Mouse (Mus musculus): ENCODE measurements around the gene Notch2. TPM values are rescaled to one million over a fixed set of nuclear protein-coding genes. Genes with fewer than 3 reads are reported as not detected.

Notch2 gene
- polyA plus RNA-seq, 1 experiment from 2014 or later, result 14.5 TPM

- WGBS, result 58% methylated on average over 3 of the region's 3 CpGs
- Histone ChIP-seq H3K9me3 (ENCODE audit: control insufficient read depth, low read length) (no peaks in the 10 kb centered on the region), H3K27ac (replicated peaks in 1 of 2; ENCODE audit: control insufficient read depth in 1 of 2, insufficient read depth in 1 of 2, low read depth in 2 of 2, low read length in 2 of 2) (peak overlapping the region in 1 of 2 experiments; percentile 59; a peak in 2 of 4 replicates), H3K4me1 (ENCODE audit: control insufficient read depth in 2 of 2, insufficient read depth in 2 of 2, low read length in 2 of 2) (peaks cover 29 to 50% of the 10 kb centered on the region in 2 experiments), H3K9ac (ENCODE audit: low read length) (no peak overlapping the region), H3K4me2 (ENCODE audit: low read length) (no peak overlapping the region), H3K27me3 (ENCODE audit: control insufficient read depth, insufficient read depth, low read length) (no peaks in the 10 kb centered on the region), H3K36me3 (ENCODE audit: control insufficient read depth, insufficient read depth, low read length) (peaks cover 17% of the 10 kb centered on the region), H3K4me3 (ENCODE audit: control insufficient read depth in 1 of 2, insufficient read depth in 1 of 2, low read depth in 1 of 2, low read length in 2 of 2) (no peak overlapping the region)
- no peak for ATAC-seq (ENCODE audit: insufficient number of reproducible peaks, insufficient read depth, low FRiP score, low read depth)
These were observed 54.1 kb downstream of the Notch2 start for GRCm38 (mm10) chr3:98067413-98067812.

GRCm38 (mm10) chr3:98067852-98068491 is 54.6 kb downstream of the Notch2 start:
- Histone ChIP-seq H3K4me2 (ENCODE audit: low read length) (no peak overlapping the region), H3K27me3 (ENCODE audit: control insufficient read depth, insufficient read depth, low read length) (no peaks in the 10 kb centered on the region), H3K27ac (replicated peaks in 1 of 2; ENCODE audit: control insufficient read depth in 1 of 2, insufficient read depth in 1 of 2, low read depth in 2 of 2, low read length in 2 of 2) (peak overlapping the region; percentile 56 to 59), H3K4me3 (ENCODE audit: control insufficient read depth in 1 of 2, insufficient read depth in 1 of 2, low read depth in 1 of 2, low read length in 2 of 2) (no peak overlapping the region), H3K9me3 (ENCODE audit: control insufficient read depth, low read length) (no peaks in the 10 kb centered on the region), H3K4me1 (ENCODE audit: control insufficient read depth in 2 of 2, insufficient read depth in 2 of 2, low read length in 2 of 2) (peaks cover 28 to 48% of the 10 kb centered on the region in 2 experiments), H3K36me3 (ENCODE audit: control insufficient read depth, insufficient read depth, low read length) (peaks cover 22% of the 10 kb centered on the region), H3K9ac (ENCODE audit: low read length) (no peak overlapping the region)
- WGBS, result 72% methylated on average over 12 of the region's 12 CpGs
- ATAC-seq (ENCODE audit: insufficient number of reproducible peaks, insufficient read depth, low FRiP score, low read depth), result no peak

- 56% methylated on average over 7 of the region's 7 CpGs for WGBS
- peaks cover 16 to 36% of the 10 kb centered on the region in 2 experiments for H3K4me1 ChIP-seq (ENCODE audit: control insufficient read depth in 2 of 2, insufficient read depth in 2 of 2, low read length in 2 of 2)
- H3K36me3 ChIP-seq (ENCODE audit: control insufficient read depth, insufficient read depth, low read length), result peaks cover 34% of the 10 kb centered on the region
- H3K9ac ChIP-seq (ENCODE audit: low read length), result no peak overlapping the region
- H3K9me3 ChIP-seq (ENCODE audit: control insufficient read depth, low read length), result no peaks in the 10 kb centered on the region
- no peaks in the 10 kb centered on the region for H3K27me3 ChIP-seq (ENCODE audit: control insufficient read depth, insufficient read depth, low read length)
- H3K4me2 ChIP-seq (ENCODE audit: low read length), result no peak overlapping the region
- ATAC-seq (ENCODE audit: insufficient number of reproducible peaks, insufficient read depth, low FRiP score, low read depth), result no peak
- H3K4me3 ChIP-seq (ENCODE audit: control insufficient read depth in 1 of 2, insufficient read depth in 1 of 2, low read depth in 1 of 2, low read length in 2 of 2), result no peak overlapping the region
- H3K27ac ChIP-seq (replicated peaks in 1 of 2; ENCODE audit: control insufficient read depth in 1 of 2, insufficient read depth in 1 of 2, low read depth in 2 of 2, low read length in 2 of 2), result no peak overlapping the region
These were observed 55.8 kb downstream of the Notch2 start for GRCm38 (mm10) chr3:98069161-98069560.

- no peak overlapping the region for H3K27ac ChIP-seq (replicated peaks in 1 of 2; ENCODE audit: control insufficient read depth in 1 of 2, insufficient read depth in 1 of 2, low read depth in 2 of 2, low read length in 2 of 2)
- H3K4me3 ChIP-seq (ENCODE audit: control insufficient read depth in 1 of 2, insufficient read depth in 1 of 2, low read depth in 1 of 2, low read length in 2 of 2), result no peak overlapping the region
- H3K4me1 ChIP-seq (ENCODE audit: control insufficient read depth in 2 of 2, insufficient read depth in 2 of 2, low read length in 2 of 2), result peaks cover 12 to 30% of the 10 kb centered on the region in 2 experiments
- no peaks in the 10 kb centered on the region for H3K9me3 ChIP-seq (ENCODE audit: control insufficient read depth, low read length)
- H3K9ac ChIP-seq (ENCODE audit: low read length), result no peak overlapping the region
- 90% methylated on average over 3 of the region's 3 CpGs for WGBS
- peaks cover 36% of the 10 kb centered on the region for H3K36me3 ChIP-seq (ENCODE audit: control insufficient read depth, insufficient read depth, low read length)
- H3K27me3 ChIP-seq (ENCODE audit: control insufficient read depth, insufficient read depth, low read length), result no peaks in the 10 kb centered on the region
- H3K4me2 ChIP-seq (ENCODE audit: low read length), result no peak overlapping the region
- ATAC-seq (ENCODE audit: insufficient number of reproducible peaks, insufficient read depth, low FRiP score, low read depth), result no peak
These were observed 56.5 kb downstream of the Notch2 start for GRCm38 (mm10) chr3:98069856-98070255.

GRCm38 (mm10) chr3:98072570-98072969 is 59.2 kb downstream of the Notch2 start:
- H3K27ac ChIP-seq (replicated peaks in 1 of 2; ENCODE audit: control insufficient read depth in 1 of 2, insufficient read depth in 1 of 2, low read depth in 2 of 2, low read length in 2 of 2), result no peak overlapping the region
- H3K36me3 ChIP-seq (ENCODE audit: control insufficient read depth, insufficient read depth, low read length), result peaks cover 53% of the 10 kb centered on the region
- peaks cover 9 to 20% of the 10 kb centered on the region in 2 experiments for H3K4me1 ChIP-seq (ENCODE audit: control insufficient read depth in 2 of 2, insufficient read depth in 2 of 2, low read length in 2 of 2)
- WGBS, result 86% methylated on average over 8 of the region's 8 CpGs
- H3K27me3 ChIP-seq (ENCODE audit: control insufficient read depth, insufficient read depth, low read length), result no peaks in the 10 kb centered on the region
- H3K4me3 ChIP-seq (ENCODE audit: control insufficient read depth in 1 of 2, insufficient read depth in 1 of 2, low read depth in 1 of 2, low read length in 2 of 2), result no peak overlapping the region
- H3K9me3 ChIP-seq (ENCODE audit: control insufficient read depth, low read length), result no peaks in the 10 kb centered on the region
- no peak overlapping the region for H3K9ac ChIP-seq (ENCODE audit: low read length)
- no peak for ATAC-seq (ENCODE audit: insufficient number of reproducible peaks, insufficient read depth, low FRiP score, low read depth)
- H3K4me2 ChIP-seq (ENCODE audit: low read length), result no peak overlapping the region

GRCm38 (mm10) chr3:98073545-98073944 is 60.2 kb downstream of the Notch2 start:
- Histone ChIP-seq H3K27ac (replicated peaks in 1 of 2; ENCODE audit: control insufficient read depth in 1 of 2, insufficient read depth in 1 of 2, low read depth in 2 of 2, low read length in 2 of 2) (no peak overlapping the region), H3K27me3 (ENCODE audit: control insufficient read depth, insufficient read depth, low read length) (no peaks in the 10 kb centered on the region), H3K9me3 (ENCODE audit: control insufficient read depth, low read length) (no peaks in the 10 kb centered on the region), H3K4me1 (ENCODE audit: control insufficient read depth in 2 of 2, insufficient read depth in 2 of 2, low read length in 2 of 2) (peaks cover 5 to 11% of the 10 kb centered on the region in 2 experiments; a peak in 3 of 4 replicates), H3K9ac (ENCODE audit: low read length) (no peak overlapping the region), H3K4me3 (ENCODE audit: control insufficient read depth in 1 of 2, insufficient read depth in 1 of 2, low read depth in 1 of 2, low read length in 2 of 2) (no peak overlapping the region), H3K36me3 (ENCODE audit: control insufficient read depth, insufficient read depth, low read length) (peaks cover 61% of the 10 kb centered on the region), H3K4me2 (ENCODE audit: low read length) (no peak overlapping the region)
- no peak for ATAC-seq (ENCODE audit: insufficient number of reproducible peaks, insufficient read depth, low FRiP score, low read depth)
- 87% methylated on average over 4 of the region's 4 CpGs for WGBS

GRCm38 (mm10) chr3:98074622-98075231 is 61.4 kb downstream of the Notch2 start:
- 56% methylated on average over 6 of the region's 6 CpGs for WGBS

More at GRCm38 (mm10) chr3:98074622-98075231, 61.4 kb downstream of the Notch2 start:
- Histone ChIP-seq H3K4me2 (ENCODE audit: low read length) (no peak overlapping the region), H3K9me3 (ENCODE audit: control insufficient read depth, low read length) (no peaks in the 10 kb centered on the region), H3K4me3 (ENCODE audit: control insufficient read depth in 1 of 2, insufficient read depth in 1 of 2, low read depth in 1 of 2, low read length in 2 of 2) (no peak overlapping the region), H3K9ac (ENCODE audit: low read length) (no peak overlapping the region), H3K27ac (replicated peaks in 1 of 2; ENCODE audit: control insufficient read depth in 1 of 2, insufficient read depth in 1 of 2, low read depth in 2 of 2, low read length in 2 of 2) (0 out of 4 replicates have a peak overlapping the region, but pooled peaks of 1 of the 2 experiments have one; percentile 33), H3K27me3 (ENCODE audit: control insufficient read depth, insufficient read depth, low read length) (no peaks in the 10 kb centered on the region), H3K4me1 (ENCODE audit: control insufficient read depth in 2 of 2, insufficient read depth in 2 of 2, low read length in 2 of 2) (peaks cover 5 to 7% of the 10 kb centered on the region in 2 experiments; a peak in 3 of 4 replicates), H3K36me3 (ENCODE audit: control insufficient read depth, insufficient read depth, low read length) (peaks cover 61% of the 10 kb centered on the region)
- ATAC-seq (ENCODE audit: insufficient number of reproducible peaks, insufficient read depth, low FRiP score, low read depth), result 0 out of 2 replicates have a peak, but pooled peaks have one; percentile 55
